Mouse (Mus musculus) sigmoid colon, adult 10 weeks (tissue): ENCODE data around the gene Cfap20. TPM values are rescaled to one million over a fixed set of nuclear protein-coding genes. Genes with fewer than 3 reads are reported as not detected.

ENCODE experiments used
- polyA plus RNA-seq: library from polyadenylated mRNA; stranded (reverse); fragments of 350-450 nt; fragmentation: Illumina TruSeq; extraction: RNeasy Lipid Tissue Mini Kit (QIAGEN cat#74804); gene quantifications from one replicate; pipeline ENCODE4 v1.2.3, GENCODE M21; 2014; ENCODE audit warnings: low read depth, low replicate concordance

Gene Cfap20
- 73.4 TPM for polyA plus RNA-seq

DNA sequence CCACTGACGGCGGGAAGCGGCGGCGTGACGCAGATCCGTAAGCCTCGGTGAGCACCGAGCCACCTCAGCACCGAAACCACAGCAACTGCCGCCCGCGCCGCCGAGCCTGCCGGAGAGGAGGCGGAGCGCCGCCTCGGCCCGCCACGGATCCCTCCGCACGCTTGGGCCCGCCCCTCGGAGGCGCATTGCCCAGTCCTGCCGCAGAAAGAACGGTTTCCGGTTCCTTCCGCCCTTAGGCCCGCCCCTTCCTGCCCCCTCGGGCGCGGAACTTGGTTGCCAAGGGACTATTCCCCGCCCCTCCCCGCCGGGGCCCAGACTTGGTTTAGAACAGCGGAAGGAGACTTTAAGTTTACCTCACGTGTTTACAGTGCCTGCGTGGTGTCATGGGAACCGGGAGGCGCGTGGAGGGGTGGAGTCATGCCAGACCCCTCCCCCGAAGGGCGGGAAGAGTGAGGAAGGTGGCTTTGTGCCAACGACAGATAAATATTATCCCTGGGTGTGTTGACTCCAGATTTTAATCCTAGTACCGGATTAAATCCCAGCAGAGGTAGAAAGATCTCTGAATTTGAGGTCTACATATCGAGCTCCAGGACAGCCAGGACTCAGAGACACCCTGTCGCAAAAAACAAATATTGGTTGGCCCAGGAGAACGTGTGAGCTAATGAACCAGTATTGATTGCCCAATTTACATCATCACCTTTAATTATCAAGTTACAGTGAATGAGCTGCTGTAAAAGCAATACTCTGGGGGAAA, at the start of gene Cfap20:
Cfap20 (minus strand) TSS at position 184 of the 754 bp plus-strand sequence.

Other genes starting within 250 kb of the Cfap20 start
- gene Kifc3, start 232.1 kb downstream of the Cfap20 start, polyA plus RNA-seq: not detected
- gene Cngb1, start 128.3 kb downstream of the Cfap20 start, polyA plus RNA-seq: 0.22 TPM
- not detected for gene Tepp, start 124.3 kb downstream of the Cfap20 start, polyA plus RNA-seq
- gene Zfp319, start 102.9 kb downstream of the Cfap20 start, polyA plus RNA-seq: 1.8 TPM
- 2.1 TPM for gene Usb1, start 102.6 kb downstream of the Cfap20 start, polyA plus RNA-seq
- gene Mmp15, start 82.6 kb downstream of the Cfap20 start, polyA plus RNA-seq: 3.1 TPM
- gene Csnk2a2, start 55.2 kb upstream of the Cfap20 start, polyA plus RNA-seq: 162 TPM
- not detected for gene Ccdc113, start 99.2 kb upstream of the Cfap20 start, polyA plus RNA-seq
- gene Prss54, start 141.5 kb upstream of the Cfap20 start, polyA plus RNA-seq: not detected
- 4.8 TPM for gene Gins3, start 198.6 kb upstream of the Cfap20 start, polyA plus RNA-seq
- 4.9 TPM for gene Ndrg4, start 242.1 kb upstream of the Cfap20 start, polyA plus RNA-seq